Mouse (Mus musculus) layer of hippocampus, adult 2 months (tissue): ENCODE measurements at regions not wholly inside any gene's neighbourhood (a gene's known extent, or its start where the extent isn't known, plus 50 kb on each side); places are given as distances from the start of the nearest gene placed in this dataset.
A peak's percentile ranks its signal among the peaks of the same experiment; 100 is the strongest.

Experiments used
- DNase-seq, 2 experiments: peaks; one replicate each; pipeline ENCODE4 v3.0.0; 2022; ENCODE audit warnings: low spot score in 2 of 2
- H3K27ac ChIP-seq: fragments of 200-600 bp; 2 replicates; pipeline ENCODE4 v1.8.1; 2022
- H3K4me3 ChIP-seq: fragments of 200-600 bp; 2 replicates; pipeline ENCODE4 v1.8.1; 2022; ENCODE audit warnings: mild to moderate bottlenecking
- CTCF ChIP-seq: fragments of 200-600 bp; conservative IDR thresholded peaks from 2 replicates; pipeline ENCODE4 v1.8.1; 2022; ENCODE audit warnings: antibody characterized with exemption, mild to moderate bottlenecking, moderate library complexity

GRCm38 (mm10) chr15:57584498-57584897, 107.1 kb upstream of the Slc22a22 start:
- Histone ChIP-seq H3K27ac (no peak overlapping the region), H3K4me3 (no peak overlapping the region)
- TF ChIP-seq CTCF = no peak
- no peak for DNase-seq

- Histone ChIP-seq H3K4me3 (no peak overlapping the region), H3K27ac (no peak overlapping the region)
- no peak for DNase-seq
- TF ChIP-seq CTCF = no peak
These were observed 103.8 kb upstream of the Slc22a22 start for GRCm38 (mm10) chr15:57581266-57581665.

GRCm38 (mm10) chr15:57578794-57579193, 101.4 kb upstream of the Slc22a22 start:
- DNase-seq = no peak
- TF ChIP-seq CTCF = no peak
- Histone ChIP-seq H3K4me3 (no peak overlapping the region), H3K27ac (no peak overlapping the region)

- TF ChIP-seq CTCF = peak; percentile 67
- no peak overlapping the region for H3K4me3 ChIP-seq
These were observed 96.7 kb upstream of the Slc22a22 start for GRCm38 (mm10) chr15:57574080-57574618.

GRCm38 (mm10) chr15:57572460-57572859, 95.0 kb upstream of the Slc22a22 start:
- no peak overlapping the region for H3K4me3 ChIP-seq
- no peak for DNase-seq
- no peak for TF ChIP-seq CTCF

More at GRCm38 (mm10) chr15:57574080-57574618, 96.7 kb upstream of the Slc22a22 start:
- no peak overlapping the region for H3K27ac ChIP-seq
- DNase-seq = no peak

GRCm38 (mm10) chr15:57568006-57568630, 90.7 kb upstream of the Slc22a22 start:
- Histone ChIP-seq H3K27ac (no peak overlapping the region), H3K4me3 (no peak overlapping the region)
- no peak for TF ChIP-seq CTCF
- no peak for DNase-seq

More at GRCm38 (mm10) chr15:57572460-57572859, 95.0 kb upstream of the Slc22a22 start:
- H3K27ac ChIP-seq = no peak overlapping the region

- no peak for DNase-seq
- no peak overlapping the region for H3K27ac ChIP-seq
- no peak overlapping the region for H3K4me3 ChIP-seq
- TF ChIP-seq CTCF = no peak
These were observed 69.7 kb upstream of the Slc22a22 start for GRCm38 (mm10) chr15:57547154-57547553.

- TF ChIP-seq CTCF = no peak
- Histone ChIP-seq H3K27ac (no peak overlapping the region), H3K4me3 (no peak overlapping the region)
- DNase-seq = no peak
These were observed 67.7 kb upstream of the Slc22a22 start for GRCm38 (mm10) chr15:57545141-57545540.

GRCm38 (mm10) chr15:57543985-57544384, 66.6 kb upstream of the Slc22a22 start:
- no peak overlapping the region for H3K4me3 ChIP-seq
- TF ChIP-seq CTCF = peak; percentile 75
- peak; percentile 4 to 14 for DNase-seq
- no peak overlapping the region for H3K27ac ChIP-seq

- TF ChIP-seq CTCF = peak; percentile 69
These were observed 65.2 kb upstream of the Slc22a22 start for GRCm38 (mm10) chr15:57542630-57543029.

GRCm38 (mm10) chr15:57535514-57535913, 58.1 kb upstream of the Slc22a22 start:
- DNase-seq = no peak
- H3K4me3 ChIP-seq = no peak overlapping the region
- H3K27ac ChIP-seq = no peak overlapping the region
- TF ChIP-seq CTCF = no peak

More at GRCm38 (mm10) chr15:57542630-57543029, 65.2 kb upstream of the Slc22a22 start:
- Histone ChIP-seq H3K27ac (no peak overlapping the region), H3K4me3 (no peak overlapping the region)
- DNase-seq = peak in 1 of 2 experiments; percentile 18
